Mouse (Mus musculus) Muller cell, postnatal 12 days (primary cell): ENCODE results near the gene Prl2a1.
"Not testable (repeated sequence)": the region's sequence is repeated elsewhere in the genome, so short reads cannot be mapped to it uniquely, and the experiment has no call there.

Experiments
- DNase-seq: peaks from one replicate; pipeline ENCODE4 v3.0.0-alpha.2; 2015; ENCODE audit errors: inconsistent ontology term

Gene Prl2a1

DNA sequence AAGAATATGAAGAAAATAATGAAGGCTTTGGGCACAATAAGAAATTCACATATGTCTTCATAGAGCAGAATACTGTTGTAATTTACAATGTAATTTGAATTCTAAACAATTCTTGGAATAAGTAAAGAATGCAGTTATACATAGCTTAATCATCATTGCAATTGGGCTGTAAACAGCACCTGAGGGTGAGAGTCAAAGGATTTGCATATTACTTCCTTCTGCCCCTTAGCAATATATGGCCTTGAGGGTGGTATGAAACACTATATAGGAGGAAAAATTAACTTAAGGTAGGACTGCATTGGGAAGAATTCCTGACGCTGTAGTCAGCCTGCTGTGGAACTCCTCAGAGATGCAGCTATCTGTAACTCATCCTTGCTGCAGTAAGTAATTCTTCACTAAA lies at the start of gene Prl2a1:
Prl2a1 (plus strand) TSS at position 301 of the 400 bp plus-strand sequence.
- DNase-seq = no peak

DNA sequence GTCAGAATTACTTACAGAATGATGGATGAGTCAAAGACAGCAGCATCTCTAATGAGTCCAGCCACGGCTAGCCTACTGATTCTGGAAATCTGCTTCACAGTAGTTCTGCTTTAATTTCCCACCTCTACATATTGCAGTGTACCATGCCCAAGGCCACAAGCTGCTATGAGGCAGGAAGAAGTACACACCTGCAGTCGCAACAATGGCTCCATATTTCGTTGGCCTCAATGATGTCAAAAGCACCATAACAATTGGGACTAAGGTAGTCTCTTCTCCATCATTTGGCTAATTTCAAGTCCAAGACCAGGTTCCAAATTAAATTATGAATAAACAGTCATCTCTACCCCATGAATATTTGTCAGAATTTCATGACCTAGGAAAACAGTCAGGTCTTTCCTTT lies 20.8 kb upstream of the Prl2a1 start, which contains the start of gene Prl7c1:
Prl7c1 (minus strand) TSS at position 101 of the 400 bp plus-strand sequence.
- DNase-seq = not testable (repeated sequence)

DNA sequence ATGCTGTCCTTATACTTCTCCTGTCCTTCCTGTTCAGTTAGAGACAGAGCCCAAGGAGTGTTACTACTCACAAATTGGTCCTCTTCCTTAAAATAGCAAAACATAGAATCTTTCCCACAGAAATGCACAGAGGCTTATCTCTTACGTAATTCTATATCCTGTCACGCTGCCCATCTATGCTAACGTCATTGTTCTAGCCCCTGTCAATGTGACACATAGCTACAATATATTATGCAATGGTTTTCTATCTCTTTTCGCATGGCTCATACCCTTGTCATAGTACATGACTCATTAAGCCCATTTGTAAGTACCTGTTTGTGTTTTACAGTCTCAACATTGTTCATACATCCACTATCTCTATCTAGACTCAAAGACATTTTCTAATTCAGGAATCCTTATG lies 2.2 kb upstream of the Prl2a1 start:
- no peak for DNase-seq

DNA sequence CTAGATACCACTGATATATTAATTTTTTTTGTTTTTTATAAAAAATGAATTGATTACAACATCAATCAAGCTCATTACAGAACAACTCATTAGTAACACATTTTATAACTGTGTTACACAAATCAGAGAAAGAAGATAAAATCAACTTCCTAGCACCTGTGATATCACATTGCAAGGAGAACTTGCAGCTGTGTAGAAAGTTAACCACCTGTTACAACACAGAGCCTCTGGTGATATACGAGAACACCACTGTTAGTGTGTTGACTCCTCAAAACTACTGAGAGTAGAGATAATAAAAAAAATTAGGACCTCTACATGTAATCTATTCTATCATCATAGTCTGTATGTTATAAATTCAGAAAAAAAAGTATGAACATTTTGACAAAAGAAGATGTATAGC lies 1.3 kb downstream of the Prl2a1 start:
- no peak for DNase-seq

DNA sequence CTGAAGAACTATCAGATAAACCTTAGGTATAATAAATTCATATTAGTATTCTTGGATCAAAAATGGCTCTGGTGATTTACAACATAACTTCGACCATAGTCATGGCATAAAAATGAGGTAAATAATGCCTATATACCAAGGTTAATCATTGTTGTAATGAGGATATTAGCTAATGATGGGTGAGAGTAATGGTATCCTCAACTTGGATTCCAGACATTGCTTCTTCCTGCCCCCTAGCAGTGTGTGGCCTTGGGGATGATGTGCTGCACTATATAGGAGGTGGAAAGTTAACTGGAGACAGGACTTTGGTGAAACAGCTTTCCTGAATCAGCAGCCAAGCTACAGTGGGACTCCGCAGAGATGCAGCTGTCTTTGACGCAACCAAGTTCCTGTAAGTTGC lies 47.6 kb downstream of the Prl2a1 start, which contains the start of gene Prl2c1:
Prl2c1 (plus strand) TSS at position 301 of the 400 bp plus-strand sequence.
- DNase-seq = no peak
